Mouse (Mus musculus): Measurements from ENCODE around the gene Mum1. TPM values are rescaled to one million over a fixed set of nuclear protein-coding genes. Genes with fewer than 3 reads are reported as not detected.
A peak's percentile ranks its signal among the peaks of the same experiment; 100 is the strongest.

Mum1 gene
- polyA plus RNA-seq, 1 experiment from 2014 or later: 49.0 TPM

GRCm38 (mm10) chr10:80188453-80189024 lies 37.7 kb upstream of the Mum1 start:
- peaks cover 22% of the 10 kb centered on the region for H3K4me1 ChIP-seq (replicated peaks; ENCODE audit: control insufficient read depth, insufficient read depth, low read length)
- H3K4me3 ChIP-seq (replicated peaks; ENCODE audit: low read length): no peak overlapping the region
- peak overlapping the region; percentile 1; the same call in 1 of the 2 replicates for H3K9ac ChIP-seq (replicated peaks; ENCODE audit: low read depth, low read length)
- H3K27me3 ChIP-seq (replicated peaks; ENCODE audit: control insufficient read depth, insufficient read depth, low read length): no peaks in the 10 kb centered on the region
- H3K27ac ChIP-seq (ENCODE audit: low read length): no peak overlapping the region
- 70% methylated on average over 15 of the region's 15 CpGs for WGBS
- ATAC-seq: no peak
- no peak overlapping the region for H3K4me2 ChIP-seq (ENCODE audit: low read length)
- peaks cover 20% of the 10 kb centered on the region for H3K36me3 ChIP-seq (ENCODE audit: control insufficient read depth, insufficient read depth)
- H3K9me3 ChIP-seq (ENCODE audit: control insufficient read depth, low read length): no peaks in the 10 kb centered on the region

- ATAC-seq: no peak
- Histone ChIP-seq H3K4me3 (replicated peaks; ENCODE audit: low read length) (peak overlapping the region; percentile 57), H3K36me3 (ENCODE audit: control insufficient read depth, insufficient read depth) (peaks cover 20% of the 10 kb centered on the region), H3K27ac (ENCODE audit: low read length) (peak overlapping the region; percentile 81), H3K4me1 (replicated peaks; ENCODE audit: control insufficient read depth, insufficient read depth, low read length) (peaks cover 22% of the 10 kb centered on the region), H3K9me3 (ENCODE audit: control insufficient read depth, low read length) (no peaks in the 10 kb centered on the region), H3K27me3 (replicated peaks; ENCODE audit: control insufficient read depth, insufficient read depth, low read length) (no peaks in the 10 kb centered on the region), H3K4me2 (ENCODE audit: low read length) (peak overlapping the region; percentile 60), H3K9ac (replicated peaks; ENCODE audit: low read depth, low read length) (peak overlapping the region; percentile 76)
- WGBS: 4% methylated on average over 21 of the region's 21 CpGs
Measured at GRCm38 (mm10) chr10:80189999-80190398, 36.2 kb upstream of the Mum1 start.

DNA sequence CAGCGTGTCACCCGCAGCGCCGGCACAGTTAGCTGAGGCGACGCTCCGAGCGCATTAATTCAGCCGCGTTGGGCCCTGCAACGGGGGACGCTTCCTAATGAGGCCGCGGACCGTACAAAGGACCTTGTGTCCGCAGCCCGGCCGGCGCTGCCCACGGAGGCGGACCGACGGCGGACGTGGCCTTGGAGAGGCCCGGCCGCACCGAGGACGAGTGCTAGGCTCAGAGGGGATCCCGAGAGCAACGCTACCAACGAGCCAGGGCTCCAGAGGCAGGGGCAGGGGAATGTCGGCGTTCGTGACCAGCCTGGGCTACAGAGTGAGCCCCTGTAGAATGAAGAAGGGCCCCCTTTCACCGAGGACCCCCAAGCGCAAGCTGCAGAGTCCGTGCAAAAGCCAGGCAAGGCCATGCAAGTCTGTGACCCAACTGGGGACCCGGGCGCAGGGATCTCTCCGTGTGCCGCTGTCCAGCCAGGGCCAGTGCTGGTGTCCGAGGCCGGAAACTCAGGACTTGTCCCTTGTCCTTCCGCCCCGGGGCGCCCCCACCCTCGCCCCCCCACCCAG lies 35.7 kb upstream of the Mum1 start:
- Histone ChIP-seq H3K4me1 (replicated peaks; ENCODE audit: control insufficient read depth, insufficient read depth, low read length) (peaks cover 22% of the 10 kb centered on the region), H3K4me2 (ENCODE audit: low read length) (peak overlapping the region; percentile 60), H3K27me3 (replicated peaks; ENCODE audit: control insufficient read depth, insufficient read depth, low read length) (no peaks in the 10 kb centered on the region), H3K9me3 (ENCODE audit: control insufficient read depth, low read length) (no peaks in the 10 kb centered on the region), H3K4me3 (replicated peaks; ENCODE audit: low read length) (peak overlapping the region; percentile 57), H3K36me3 (ENCODE audit: control insufficient read depth, insufficient read depth) (peaks cover 20% of the 10 kb centered on the region), H3K9ac (replicated peaks; ENCODE audit: low read depth, low read length) (peak overlapping the region; percentile 76), H3K27ac (ENCODE audit: low read length) (peak overlapping the region; percentile 81)
- ATAC-seq: peak; percentile 47
- under 1% methylated on average over 48 of the region's 48 CpGs for WGBS

GRCm38 (mm10) chr10:80193976-80194375 lies 32.3 kb upstream of the Mum1 start:
- H3K9ac ChIP-seq (replicated peaks; ENCODE audit: low read depth, low read length): no peak overlapping the region
- WGBS: 64% methylated on average over 6 of the region's 6 CpGs

GRCm38 (mm10) chr10:80194441-80194840 lies 31.8 kb upstream of the Mum1 start:
- no peaks in the 10 kb centered on the region for H3K9me3 ChIP-seq (ENCODE audit: control insufficient read depth, low read length)
- H3K4me2 ChIP-seq (ENCODE audit: low read length): no peak overlapping the region
- H3K36me3 ChIP-seq (ENCODE audit: control insufficient read depth, insufficient read depth): no peaks in the 10 kb centered on the region
- no peaks in the 10 kb centered on the region for H3K27me3 ChIP-seq (replicated peaks; ENCODE audit: control insufficient read depth, insufficient read depth, low read length)
- no peak for ATAC-seq
- H3K4me1 ChIP-seq (replicated peaks; ENCODE audit: control insufficient read depth, insufficient read depth, low read length): peaks cover 17% of the 10 kb centered on the region
- H3K9ac ChIP-seq (replicated peaks; ENCODE audit: low read depth, low read length): no peak overlapping the region
- WGBS: 17% methylated on average over 8 of the region's 8 CpGs
- no peak overlapping the region for H3K27ac ChIP-seq (ENCODE audit: low read length)
- no peak overlapping the region for H3K4me3 ChIP-seq (replicated peaks; ENCODE audit: low read length)

More at GRCm38 (mm10) chr10:80193976-80194375, 32.3 kb upstream of the Mum1 start:
- H3K9me3 ChIP-seq (ENCODE audit: control insufficient read depth, low read length): no peaks in the 10 kb centered on the region
- H3K4me1 ChIP-seq (replicated peaks; ENCODE audit: control insufficient read depth, insufficient read depth, low read length): peaks cover 20% of the 10 kb centered on the region
- peaks cover under 1% of the 10 kb centered on the region; the same call in 1 of the 2 replicates for H3K36me3 ChIP-seq (ENCODE audit: control insufficient read depth, insufficient read depth)
- H3K27ac ChIP-seq (ENCODE audit: low read length): no peak overlapping the region
- H3K4me2 ChIP-seq (ENCODE audit: low read length): no peak overlapping the region
- H3K4me3 ChIP-seq (replicated peaks; ENCODE audit: low read length): no peak overlapping the region
- no peaks in the 10 kb centered on the region for H3K27me3 ChIP-seq (replicated peaks; ENCODE audit: control insufficient read depth, insufficient read depth, low read length)
- no peak for ATAC-seq

DNA sequence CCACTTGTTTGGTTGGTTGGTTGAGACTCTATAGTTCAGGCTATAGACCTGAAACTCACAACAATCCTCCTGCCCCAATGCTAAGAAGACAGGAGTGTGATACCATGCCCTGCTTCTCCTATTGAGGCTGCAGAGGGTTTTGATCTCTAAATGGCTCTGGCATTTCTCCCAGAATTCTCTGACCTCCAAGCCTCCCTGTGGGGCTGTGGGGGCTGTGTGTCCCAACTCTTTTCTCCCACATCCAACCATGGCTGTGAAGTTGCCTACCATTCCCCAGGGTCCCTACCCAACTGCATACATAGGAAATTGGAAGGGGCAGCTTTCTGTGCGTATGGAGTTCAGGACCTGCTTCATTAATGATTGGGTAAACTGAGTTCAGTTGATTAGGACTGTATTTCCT lies 30.1 kb upstream of the Mum1 start:
- Histone ChIP-seq H3K4me3 (replicated peaks; ENCODE audit: low read length) (no peak overlapping the region), H3K4me1 (replicated peaks; ENCODE audit: control insufficient read depth, insufficient read depth, low read length) (no peaks in the 10 kb centered on the region), H3K27me3 (replicated peaks; ENCODE audit: control insufficient read depth, insufficient read depth, low read length) (no peaks in the 10 kb centered on the region), H3K4me2 (ENCODE audit: low read length) (no peak overlapping the region), H3K9me3 (ENCODE audit: control insufficient read depth, low read length) (no peaks in the 10 kb centered on the region), H3K9ac (replicated peaks; ENCODE audit: low read depth, low read length) (no peak overlapping the region), H3K36me3 (ENCODE audit: control insufficient read depth, insufficient read depth) (no peaks in the 10 kb centered on the region), H3K27ac (ENCODE audit: low read length) (no peak overlapping the region)
- 88% methylated on average over 1 of the region's 1 CpGs for WGBS
- ATAC-seq: no peak

DNA sequence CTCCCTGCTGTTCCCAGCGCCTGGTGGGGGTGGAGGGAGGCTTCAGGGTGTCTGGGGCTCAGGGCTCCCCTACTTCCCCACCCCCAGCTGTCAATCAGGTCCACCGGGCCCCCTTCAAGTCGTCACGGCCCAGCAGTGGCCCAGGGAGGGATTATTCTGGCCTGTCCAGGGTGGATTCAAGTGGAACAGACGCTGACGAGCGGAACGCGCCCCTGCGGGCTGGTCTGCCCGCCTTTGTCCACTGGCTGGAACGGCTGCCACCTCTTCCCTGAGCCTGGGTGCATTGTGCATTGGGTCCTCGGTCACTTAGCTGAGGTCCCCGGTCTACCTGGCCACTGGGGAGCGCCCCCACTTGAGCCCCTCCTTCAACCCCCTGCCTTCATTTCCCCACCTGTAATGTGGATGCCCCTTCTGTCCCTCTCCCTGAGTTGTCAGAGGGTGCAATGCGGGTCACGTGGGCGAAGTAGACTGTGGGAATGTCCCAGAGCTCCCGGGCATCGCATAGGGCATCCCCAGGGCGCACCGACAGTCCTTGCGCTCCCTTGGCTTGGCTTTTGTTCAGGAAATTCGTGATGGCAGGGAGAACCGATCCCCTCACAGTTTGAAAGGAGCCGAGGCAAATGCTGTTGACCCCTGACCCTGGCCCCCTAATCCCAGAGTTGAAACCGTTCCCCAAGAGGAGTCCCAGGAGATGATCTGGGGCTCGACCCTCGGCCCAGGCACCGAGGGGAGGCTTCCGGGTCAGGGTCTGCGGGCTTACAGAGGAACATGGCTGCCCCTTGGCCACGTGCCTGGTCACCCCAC lies 29.3 kb upstream of the Mum1 start:
- ATAC-seq: no peak
- no peaks in the 10 kb centered on the region for H3K27me3 ChIP-seq (replicated peaks; ENCODE audit: control insufficient read depth, insufficient read depth, low read length)
- no peak overlapping the region for H3K4me2 ChIP-seq (ENCODE audit: low read length)
- H3K4me3 ChIP-seq (replicated peaks; ENCODE audit: low read length): no peak overlapping the region
- H3K36me3 ChIP-seq (ENCODE audit: control insufficient read depth, insufficient read depth): no peaks in the 10 kb centered on the region
- H3K27ac ChIP-seq (ENCODE audit: low read length): no peak overlapping the region
- H3K4me1 ChIP-seq (replicated peaks; ENCODE audit: control insufficient read depth, insufficient read depth, low read length): no peaks in the 10 kb centered on the region
- 44% methylated on average over 33 of the region's 33 CpGs for WGBS
- no peak overlapping the region for H3K9ac ChIP-seq (replicated peaks; ENCODE audit: low read depth, low read length)
- H3K9me3 ChIP-seq (ENCODE audit: control insufficient read depth, low read length): no peaks in the 10 kb centered on the region

- Histone ChIP-seq H3K4me2 (ENCODE audit: low read length) (no peak overlapping the region), H3K4me1 (replicated peaks; ENCODE audit: control insufficient read depth, insufficient read depth, low read length) (0 out of 2 replicates have a peak, but pooled peaks cover 4% of the 10 kb centered on the region), H3K9me3 (ENCODE audit: control insufficient read depth, low read length) (no peaks in the 10 kb centered on the region), H3K36me3 (ENCODE audit: control insufficient read depth, insufficient read depth) (no peaks in the 10 kb centered on the region), H3K27me3 (replicated peaks; ENCODE audit: control insufficient read depth, insufficient read depth, low read length) (no peaks in the 10 kb centered on the region), H3K27ac (ENCODE audit: low read length) (no peak overlapping the region), H3K9ac (replicated peaks; ENCODE audit: low read depth, low read length) (no peak overlapping the region), H3K4me3 (replicated peaks; ENCODE audit: low read length) (no peak overlapping the region)
- peak; percentile 80 for ATAC-seq
- 56% methylated on average over 3 of the region's 3 CpGs for whole genome bisulfite sequencing
Measured at GRCm38 (mm10) chr10:80199440-80200008, 26.7 kb upstream of the Mum1 start.

DNA sequence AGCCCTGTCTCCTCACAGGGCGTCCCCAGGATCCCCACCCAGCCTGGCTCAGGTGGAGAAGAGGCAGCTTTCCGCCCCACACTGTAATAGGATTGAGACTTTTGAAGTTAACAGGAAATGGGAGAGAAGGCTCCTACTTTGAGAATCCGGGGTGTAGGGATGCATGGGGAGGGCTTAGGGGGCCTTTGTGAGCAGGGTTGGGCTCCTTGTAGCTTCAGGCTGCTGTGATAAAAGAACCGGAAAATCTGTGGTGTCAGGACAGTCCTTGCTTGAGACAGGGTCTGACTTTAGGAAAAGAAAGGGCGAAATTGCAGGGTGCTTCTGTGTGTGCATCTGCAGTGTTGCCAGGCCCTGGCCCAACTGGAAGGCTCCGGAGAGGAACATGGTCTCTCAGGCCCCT lies 25.7 kb upstream of the Mum1 start:
- H3K27ac ChIP-seq (ENCODE audit: low read length): no peak overlapping the region
- H3K36me3 ChIP-seq (ENCODE audit: control insufficient read depth, insufficient read depth): no peaks in the 10 kb centered on the region
- H3K4me2 ChIP-seq (ENCODE audit: low read length): no peak overlapping the region
- H3K9ac ChIP-seq (replicated peaks; ENCODE audit: low read depth, low read length): no peak overlapping the region
- 80% methylated on average over 6 of the region's 6 CpGs for WGBS
- no peaks in the 10 kb centered on the region for H3K9me3 ChIP-seq (ENCODE audit: control insufficient read depth, low read length)
- no peak for ATAC-seq
- H3K4me3 ChIP-seq (replicated peaks; ENCODE audit: low read length): no peak overlapping the region
- H3K4me1 ChIP-seq (replicated peaks; ENCODE audit: control insufficient read depth, insufficient read depth, low read length): 0 out of 2 replicates have a peak, but pooled peaks cover 4% of the 10 kb centered on the region
- no peaks in the 10 kb centered on the region for H3K27me3 ChIP-seq (replicated peaks; ENCODE audit: control insufficient read depth, insufficient read depth, low read length)

All from forebrain, embryonic 16.5 days (tissue).